Mouse (Mus musculus) stomach, embryonic 16.5 days (tissue): ENCODE results near the gene Cyp2ab1. TPM values are rescaled to one million over a fixed set of nuclear protein-coding genes. Genes with fewer than 3 reads are reported as not detected.
A peak's percentile ranks its signal among the peaks of the same experiment; 100 is the strongest.

Experiments
- ATAC-seq: fragments of 200-750 bp; cut with Nextera tagmentation; 2 replicates; pipeline ENCODE4 v1.8.0; 2017; ENCODE audit warnings: moderate number of reproducible peaks, moderate TSS enrichment; ENCODE audit not compliant: insufficient read depth, low FRiP score
- H3K27ac ChIP-seq: fragments of 300-500 bp; sonication (generic); 2 replicates; pipeline ENCODE4 v1.5.1; 2014; ENCODE audit warnings: low read length
- H3K27me3 ChIP-seq: fragments of 300-500 bp; sonication (generic); 2 replicates; pipeline ENCODE4 v1.6.1; 2014; ENCODE audit warnings: low read length, control low read depth, mixed read lengths; ENCODE audit not compliant: control insufficient read depth, insufficient read depth
- H3K36me3 ChIP-seq: fragments of 300-500 bp; sonication (generic); 2 replicates; pipeline ENCODE4 v1.6.1; 2014; ENCODE audit warnings: low read length; ENCODE audit not compliant: control insufficient read depth, insufficient read depth
- H3K4me1 ChIP-seq: fragments of 300-500 bp; sonication (generic); 2 replicates; pipeline ENCODE4 v1.6.1; 2014; ENCODE audit warnings: low read length, control low read depth, mixed read lengths; ENCODE audit not compliant: control insufficient read depth, insufficient read depth
- H3K4me2 ChIP-seq: fragments of 300-500 bp; sonication (generic); 2 replicates; pipeline ENCODE4 v1.6.1; 2014; ENCODE audit warnings: low read depth, low read length, mixed read lengths
- H3K4me3 ChIP-seq: fragments of 300-500 bp; sonication (generic); replicated peaks from 2 replicates; pipeline ENCODE4 v1.5.1; 2014; ENCODE audit warnings: mild to moderate bottlenecking, low read length
- H3K9ac ChIP-seq: fragments of 300-500 bp; sonication (generic); 2 replicates; pipeline ENCODE4 v1.6.1; 2014; ENCODE audit warnings: low read length
- H3K9me3 ChIP-seq: fragments of 300-500 bp; sonication (generic); replicated peaks from 2 replicates; pipeline ENCODE4 v1.6.1; 2016; ENCODE audit warnings: low read length, control low read depth; ENCODE audit not compliant: control insufficient read depth
- WGBS: fragments of 180-500 bp; shearing (Covaris S2); extraction: QIAGEN DNeasy Blood & Tissue Kit; methylation state at CpG from one replicate; pipeline ENCODE4 v1.1.7; 2014; 5-methylcytosine and 5-hydroxymethylcytosine counted together
- polyA plus RNA-seq: library from polyadenylated mRNA; unstranded; fragments of >200 nt; fragmentation: Nextera tagmentation; extraction: Ambion mirVana; gene quantifications from 2 replicates; pipeline ENCODE4 v1.2.1, GENCODE M21; 2015

The Cyp2ab1 gene
- polyA plus RNA-seq, 1 experiment from 2014 or later: not detected

GRCm38 (mm10) chr16:20345464-20345863 is 20.3 kb upstream of the Cyp2ab1 start:
- Histone ChIP-seq H3K9me3 (no peaks in the 10 kb centered on the region), H3K9ac (no peak overlapping the region), H3K4me3 (no peak overlapping the region), H3K27ac (no peak overlapping the region), H3K27me3 (no peaks in the 10 kb centered on the region), H3K4me2 (no peak overlapping the region), H3K36me3 (no peaks in the 10 kb centered on the region), H3K4me1 (no peaks in the 10 kb centered on the region)
- no peak for ATAC-seq
- WGBS: 76% methylated on average over 1 of the region's 1 CpGs

GRCm38 (mm10) chr16:20338616-20339015 is 13.4 kb upstream of the Cyp2ab1 start:
- H3K4me3 ChIP-seq: no peak overlapping the region
- H3K4me2 ChIP-seq: no peak overlapping the region
- H3K9me3 ChIP-seq: no peaks in the 10 kb centered on the region
- no peak overlapping the region for H3K27ac ChIP-seq
- H3K4me1 ChIP-seq: no peaks in the 10 kb centered on the region
- WGBS: 88% methylated on average over 3 of the region's 3 CpGs
- H3K27me3 ChIP-seq: no peaks in the 10 kb centered on the region
- H3K9ac ChIP-seq: no peak overlapping the region
- 0 out of 2 replicates have a peak, but pooled peaks cover 5% of the 10 kb centered on the region for H3K36me3 ChIP-seq
- ATAC-seq: no peak

GRCm38 (mm10) chr16:20334918-20335317 is 9.7 kb upstream of the Cyp2ab1 start:
- Histone ChIP-seq H3K4me1 (no peaks in the 10 kb centered on the region), H3K4me3 (no peak overlapping the region), H3K36me3 (peaks cover 5% of the 10 kb centered on the region; the same call in 1 of the 2 replicates), H3K4me2 (no peak overlapping the region), H3K27ac (no peak overlapping the region), H3K27me3 (no peaks in the 10 kb centered on the region), H3K9ac (no peak overlapping the region), H3K9me3 (no peaks in the 10 kb centered on the region)
- WGBS: 94% methylated on average over 8 of the region's 8 CpGs
- no peak for ATAC-seq

- peaks cover 4% of the 10 kb centered on the region; the same call in 1 of the 2 replicates for H3K36me3 ChIP-seq
- H3K9ac ChIP-seq: no peak overlapping the region
- H3K4me3 ChIP-seq: no peak overlapping the region
- H3K9me3 ChIP-seq: no peaks in the 10 kb centered on the region
- H3K27me3 ChIP-seq: no peaks in the 10 kb centered on the region
- no peak for ATAC-seq
- 87% methylated on average over 5 of the region's 5 CpGs for WGBS
- peaks cover 3% of the 10 kb centered on the region; the same call in 1 of the 2 replicates for H3K4me1 ChIP-seq
- no peak overlapping the region for H3K4me2 ChIP-seq
- H3K27ac ChIP-seq: no peak overlapping the region
These were observed 3.1 kb upstream of the Cyp2ab1 start for GRCm38 (mm10) chr16:20328306-20328705.

- Histone ChIP-seq H3K27me3 (no peaks in the 10 kb centered on the region), H3K4me3 (no peak overlapping the region), H3K9me3 (no peaks in the 10 kb centered on the region), H3K36me3 (no peaks in the 10 kb centered on the region), H3K9ac (no peak overlapping the region), H3K27ac (no peak overlapping the region), H3K4me1 (peaks cover 3% of the 10 kb centered on the region; the same call in 1 of the 2 replicates), H3K4me2 (no peak overlapping the region)
- whole genome bisulfite sequencing: 67% methylated on average over 5 of the region's 5 CpGs
- no peak for ATAC-seq
These were observed 1.3 kb downstream of the Cyp2ab1 start for GRCm38 (mm10) chr16:20323907-20324306.

GRCm38 (mm10) chr16:20322274-20322673 is 2.9 kb downstream of the Cyp2ab1 start:
- Histone ChIP-seq H3K9me3 (no peaks in the 10 kb centered on the region), H3K27ac (no peak overlapping the region)
- ATAC-seq: no peak

GRCm38 (mm10) chr16:20316770-20317169 is 8.4 kb downstream of the Cyp2ab1 start:
- ATAC-seq: no peak
- Histone ChIP-seq H3K4me1 (no peaks in the 10 kb centered on the region), H3K9ac (no peak overlapping the region), H3K4me3 (no peak overlapping the region), H3K27ac (no peak overlapping the region), H3K36me3 (no peaks in the 10 kb centered on the region), H3K4me2 (no peak overlapping the region), H3K27me3 (no peaks in the 10 kb centered on the region; the same call in 1 of the 2 replicates), H3K9me3 (no peaks in the 10 kb centered on the region)
- whole genome bisulfite sequencing: 73% methylated on average over 6 of the region's 6 CpGs

More at GRCm38 (mm10) chr16:20322274-20322673, 2.9 kb downstream of the Cyp2ab1 start:
- H3K9ac ChIP-seq: no peak overlapping the region
- peaks cover 3% of the 10 kb centered on the region; the same call in 1 of the 2 replicates for H3K4me1 ChIP-seq
- H3K36me3 ChIP-seq: no peaks in the 10 kb centered on the region
- WGBS: 82% methylated on average over 4 of the region's 4 CpGs
- no peak overlapping the region for H3K4me2 ChIP-seq
- H3K27me3 ChIP-seq: no peaks in the 10 kb centered on the region
- no peak overlapping the region for H3K4me3 ChIP-seq

GRCm38 (mm10) chr16:20315266-20315665 is 9.9 kb downstream of the Cyp2ab1 start:
- ATAC-seq: no peak
- no peaks in the 10 kb centered on the region for H3K9me3 ChIP-seq
- H3K4me3 ChIP-seq: no peak overlapping the region
- no peaks in the 10 kb centered on the region for H3K4me1 ChIP-seq
- H3K36me3 ChIP-seq: no peaks in the 10 kb centered on the region
- no peak overlapping the region for H3K9ac ChIP-seq
- no peaks in the 10 kb centered on the region; the same call in 1 of the 2 replicates for H3K27me3 ChIP-seq
- no peak overlapping the region for H3K4me2 ChIP-seq
- H3K27ac ChIP-seq: no peak overlapping the region
- WGBS: 84% methylated on average over 4 of the region's 4 CpGs

- Histone ChIP-seq H3K4me1 (no peaks in the 10 kb centered on the region), H3K9ac (peak overlapping the region; percentile 7; the same call in 1 of the 2 replicates), H3K4me2 (no peak overlapping the region), H3K9me3 (no peaks in the 10 kb centered on the region), H3K4me3 (no peak overlapping the region), H3K36me3 (no peaks in the 10 kb centered on the region), H3K27ac (no peak overlapping the region), H3K27me3 (no peaks in the 10 kb centered on the region; the same call in 1 of the 2 replicates)
- ATAC-seq: no peak
- WGBS: 68% methylated on average over 14 of the region's 14 CpGs
These were observed 12.9 kb downstream of the Cyp2ab1 start for GRCm38 (mm10) chr16:20312272-20312671.
